In genomic region chr10:45788356-45788755, GRCm38 (mm10) we compare ENCODE assay signal across 17 mouse cellular contexts.
"Had no signal": no experiment of that assay in that cellular context is flagged by ENCODE, and none has a peak within 500 bp of the region (broad histone marks: within the 10 kb centered on the region; RNA-seq: fewer than 3 reads in every experiment).

No protein-coding gene starts in this region.

- DNase-seq: left cerebral cortex, postnatal 4 days; liver; liver, embryonic 13.5 days; liver, postnatal 0 days; lung, adult 18-20 months; lung, adult 2 months; lung, embryonic 14.5 days; lung, postnatal 10 days; lung, postnatal 14 days; lung, postnatal 36 days; lung, postnatal 4 days; midbrain, embryonic 14.5 days had no signal

- ATAC-seq: liver, embryonic 12.5 days; liver, postnatal 0 days; lung, postnatal 0 days; midbrain, embryonic 13.5 days; midbrain, embryonic 15.5 days; midbrain, embryonic 16.5 days had no signal
